Mouse (Mus musculus): Measurements from ENCODE around the gene Syt14.

GRCm38 (mm10) chr1:192854819-192855271 lies 180.7 kb downstream of the Syt14 start:
- no peak for TF ChIP-seq CTCF (IDR thresholded peaks at IDR 0.05; ENCODE audit: control insufficient read depth, insufficient read depth, insufficient replicate concordance, low read depth, low read length)
- no peak for TF ChIP-seq POLR2A (IDR thresholded peaks at IDR 0.05; ENCODE audit: control insufficient read depth, low read depth, low read length)

Data from testis, adult 2 months (tissue).